Mouse (Mus musculus): Measurements from ENCODE around the gene Ldlrad1. TPM values are rescaled to one million over a fixed set of nuclear protein-coding genes. Genes with fewer than 3 reads are reported as not detected.
A peak's percentile ranks its signal among the peaks of the same experiment; 100 is the strongest.

Gene Ldlrad1
- polyA plus RNA-seq, 1 experiment from 2014 or later: not detected

DNA sequence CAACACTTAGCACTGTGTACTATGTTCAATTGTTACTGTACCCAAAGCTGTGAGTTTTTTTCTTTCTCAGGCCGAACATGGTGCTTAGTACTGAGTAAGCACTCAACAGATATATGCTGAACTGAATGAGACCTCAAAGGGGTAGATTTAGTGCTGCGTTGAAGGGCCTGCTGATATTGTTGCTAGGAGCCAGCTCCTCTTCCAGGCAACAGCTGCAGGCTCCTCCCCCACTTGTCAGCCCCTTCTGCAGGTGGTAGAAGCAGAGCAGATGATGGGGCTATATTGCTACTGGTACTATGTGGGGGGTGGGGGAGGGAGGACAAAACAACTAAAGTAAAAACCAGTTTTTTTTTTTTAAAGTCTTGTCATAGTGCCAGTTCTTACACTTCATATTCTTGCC is 40.5 kb downstream of the Ldlrad1 start:
- Histone ChIP-seq H3K9me3 (no peaks in the 10 kb centered on the region), H3K27ac (no peak overlapping the region), H3K27me3 (ENCODE audit: poor library complexity, severe bottlenecking) (no peaks in the 10 kb centered on the region), H3K4me3 (no peak overlapping the region), H3K4me1 (peaks cover 45% of the 10 kb centered on the region), H3K36me3 (replicated peaks) (peaks cover 24% of the 10 kb centered on the region)
- 68% methylated on average over 2 of the region's 2 CpGs for whole genome bisulfite sequencing
- no peak for DNase-seq (ENCODE audit: extremely low spot score, low spot score)

DNA sequence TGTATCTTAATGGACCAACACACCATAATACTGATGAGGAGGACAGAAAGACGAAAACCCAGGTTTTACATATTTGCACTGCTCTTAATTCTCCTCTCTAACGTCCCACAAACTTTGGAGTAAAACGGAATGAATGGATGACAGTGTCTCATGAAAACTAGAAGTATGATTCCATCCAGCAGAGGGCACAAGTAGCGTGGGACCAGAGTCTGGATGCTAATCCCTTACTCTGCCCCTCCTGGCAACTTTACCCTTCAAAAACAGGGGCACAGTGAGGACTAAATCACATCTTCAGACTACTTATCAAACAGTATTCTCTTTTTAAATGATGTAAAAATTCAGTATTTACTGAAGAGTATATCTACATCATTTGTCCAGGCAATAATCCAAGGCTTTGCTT is 41.5 kb downstream of the Ldlrad1 start:
- Histone ChIP-seq H3K4me3 (no peak overlapping the region), H3K27me3 (ENCODE audit: poor library complexity, severe bottlenecking) (no peaks in the 10 kb centered on the region), H3K27ac (no peak overlapping the region), H3K36me3 (replicated peaks) (peaks cover 19% of the 10 kb centered on the region), H3K4me1 (peaks cover 49% of the 10 kb centered on the region), H3K9me3 (no peaks in the 10 kb centered on the region)
- no peak for DNase-seq (ENCODE audit: extremely low spot score, low spot score)
- 35% methylated on average over 4 of the region's 4 CpGs for WGBS

DNA sequence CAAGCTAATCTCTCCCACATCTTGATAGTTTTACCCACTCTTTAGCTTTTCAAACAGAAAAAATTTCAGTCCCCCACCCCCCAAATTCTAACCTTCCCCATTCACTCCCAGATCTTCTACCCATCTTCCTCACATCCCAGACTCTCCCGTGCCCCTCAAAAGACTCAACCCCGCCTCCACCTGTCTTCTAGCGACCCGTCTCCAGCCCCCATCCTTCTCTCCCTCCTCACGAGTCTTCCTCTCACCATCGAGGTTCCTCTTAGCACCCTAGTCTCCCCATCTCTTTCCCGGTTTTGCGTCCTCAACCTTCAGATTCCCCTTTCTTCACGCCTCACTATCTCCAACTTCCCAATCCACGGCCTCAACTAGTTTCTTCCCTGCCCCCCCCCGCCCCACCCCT is 43.5 kb downstream of the Ldlrad1 start:
- Histone ChIP-seq H3K4me3 (peak overlapping the region; percentile 79), H3K27me3 (ENCODE audit: poor library complexity, severe bottlenecking) (no peaks in the 10 kb centered on the region), H3K27ac (peak overlapping the region; percentile 95), H3K36me3 (replicated peaks) (peaks cover 1% of the 10 kb centered on the region), H3K9me3 (no peaks in the 10 kb centered on the region), H3K4me1 (peaks cover 49% of the 10 kb centered on the region)
- under 1% methylated on average over 11 of the region's 11 CpGs for WGBS
- peak; percentile 17 for DNase-seq (ENCODE audit: extremely low spot score, low spot score)

DNA sequence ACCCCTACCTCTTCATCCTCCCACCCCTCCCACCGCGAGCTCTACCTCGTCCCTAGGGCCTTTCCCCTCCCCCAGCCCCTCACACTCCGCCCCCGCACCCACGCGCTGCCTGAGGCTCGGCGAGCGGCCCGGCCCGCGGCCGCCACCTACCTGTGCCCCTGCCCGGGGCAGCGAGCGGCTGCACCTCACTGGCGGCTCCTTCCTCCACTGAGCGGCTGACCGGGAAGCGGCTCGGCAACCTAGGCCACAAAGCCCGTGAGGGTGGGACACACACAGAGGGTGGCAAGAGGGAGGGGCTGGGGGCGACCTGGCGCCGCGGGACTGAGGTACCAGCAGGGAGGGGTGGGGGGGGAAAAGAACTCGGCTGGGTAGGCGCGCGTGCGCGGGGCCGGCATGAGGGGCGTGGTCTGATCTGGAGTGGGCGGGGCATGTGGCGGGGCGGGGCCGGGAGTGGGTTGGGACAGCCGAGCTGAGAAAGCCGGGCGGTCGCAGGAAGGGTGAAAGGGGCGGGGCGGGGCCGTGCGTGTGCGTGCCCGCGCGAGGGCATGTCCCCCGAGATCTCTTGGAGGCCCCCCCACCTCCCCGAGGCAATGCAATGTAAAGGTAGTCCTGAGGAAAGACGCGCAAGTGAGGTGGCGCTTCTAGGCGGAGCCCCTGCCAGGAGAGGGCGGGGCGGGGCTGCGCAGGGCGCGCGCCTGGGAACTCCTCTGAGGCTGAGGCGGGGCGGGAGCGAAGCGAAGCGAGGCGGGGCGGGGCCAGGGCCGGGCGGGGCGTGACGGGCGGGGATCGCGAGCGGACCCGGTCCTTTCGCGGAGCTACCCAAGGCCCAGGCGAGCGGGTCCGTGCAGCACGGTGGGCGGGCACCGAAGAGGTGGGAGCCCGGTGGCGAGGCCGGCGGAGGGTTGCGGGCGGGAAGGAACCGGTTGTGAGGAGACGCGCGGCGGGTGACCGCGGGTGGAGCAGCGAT is 44.4 kb downstream of the Ldlrad1 start, which contains the start of the genes Lrrc42 and Hspb11:
Lrrc42 (minus strand) TSS at position 408 of the 967 bp plus-strand sequence.
Hspb11 (plus strand) TSS at position 469 of the 967 bp plus-strand sequence.
- Histone ChIP-seq H3K27me3 (ENCODE audit: poor library complexity, severe bottlenecking) (no peaks in the 10 kb centered on the region), H3K9me3 (no peaks in the 10 kb centered on the region), H3K27ac (peak within 1 kb of the TSS; percentile 95), H3K4me1 (peaks cover 49% of the 10 kb centered on the region), H3K36me3 (replicated peaks) (no peaks in the 10 kb centered on the region), H3K4me3 (peak within 1 kb of the TSS; percentile 79)
- WGBS: under 1% methylated on average over 93 of the region's 101 CpGs
- DNase-seq (ENCODE audit: extremely low spot score, low spot score): peak; percentile 99

DNA sequence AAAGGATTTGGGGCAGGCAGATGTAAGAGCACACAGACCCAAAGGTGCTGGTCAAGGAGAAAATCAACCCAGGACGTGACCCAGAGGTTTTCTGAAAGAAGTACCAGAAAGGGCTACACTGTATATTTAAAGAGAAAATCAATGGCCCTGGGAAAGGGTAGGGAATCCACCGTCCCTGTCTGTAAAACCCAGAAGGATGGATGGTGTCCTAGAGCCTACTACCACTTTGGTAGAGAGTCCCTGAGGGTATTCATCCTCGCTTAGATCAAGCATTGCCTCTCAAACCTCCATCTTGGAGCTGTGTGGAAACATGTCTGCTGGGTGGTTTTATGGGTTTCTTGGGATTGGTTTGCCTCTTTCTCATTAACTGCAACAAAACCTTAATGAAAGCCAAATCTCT is 45.4 kb downstream of the Ldlrad1 start:
- H3K9me3 ChIP-seq: no peaks in the 10 kb centered on the region
- peak overlapping the region; percentile 95 for H3K27ac ChIP-seq
- no peaks in the 10 kb centered on the region for H3K36me3 ChIP-seq (replicated peaks)
- peaks cover 44% of the 10 kb centered on the region for H3K4me1 ChIP-seq
- no peaks in the 10 kb centered on the region for H3K27me3 ChIP-seq (ENCODE audit: poor library complexity, severe bottlenecking)
- 24% methylated on average over 3 of the region's 3 CpGs for WGBS
- H3K4me3 ChIP-seq: peak overlapping the region; percentile 79
- no peak for DNase-seq (ENCODE audit: extremely low spot score, low spot score)

DNA sequence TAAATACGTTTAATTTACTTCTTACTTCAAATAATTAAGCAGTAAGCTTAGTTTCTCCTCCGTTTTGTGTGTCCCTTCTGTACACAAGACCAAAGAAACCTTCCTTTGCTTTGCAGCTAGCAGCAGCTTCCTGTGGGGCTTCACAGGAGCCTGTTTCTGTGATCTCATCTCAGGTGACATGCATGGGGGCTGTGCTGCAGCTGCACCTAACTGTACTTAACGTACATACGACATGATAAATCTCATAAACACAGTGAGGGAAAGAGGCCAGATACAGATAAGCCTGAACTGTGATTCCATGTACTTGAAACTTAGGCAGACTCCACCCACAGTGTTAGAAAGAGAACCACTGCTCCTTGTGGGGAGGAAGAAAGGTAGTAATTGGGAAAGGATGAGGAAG is 51.0 kb downstream of the Ldlrad1 start:
- Histone ChIP-seq H3K27me3 (ENCODE audit: poor library complexity, severe bottlenecking) (no peaks in the 10 kb centered on the region), H3K4me1 (no peaks in the 10 kb centered on the region), H3K27ac (no peak overlapping the region), H3K36me3 (replicated peaks) (peaks cover 14% of the 10 kb centered on the region), H3K9me3 (peaks cover 3% of the 10 kb centered on the region), H3K4me3 (no peak overlapping the region)
- DNase-seq (ENCODE audit: extremely low spot score, low spot score): no peak
- WGBS: 84% methylated on average over 4 of the region's 4 CpGs

Other genes starting within 250 kb of the Ldlrad1 start
- gene Mrpl37, start 142.3 kb upstream of the Ldlrad1 start, polyA plus RNA-seq (2016; fragmentation: Nextera tagmentation; extraction: Ambion mirVana): 131 and 132 TPM in 2 replicates
- gene Cyb5rl, start 142.2 kb upstream of the Ldlrad1 start, polyA plus RNA-seq (2016; fragmentation: Nextera tagmentation; extraction: Ambion mirVana): 8.9 and 11.3 TPM in 2 replicates
- 0.06 TPM in 1 of 2 replicates, not detected in the other for gene Cdcp2, start 112.3 kb upstream of the Ldlrad1 start, polyA plus RNA-seq (2016; fragmentation: Nextera tagmentation; extraction: Ambion mirVana)
- 244 and 249 TPM in 2 replicates for gene Tmem59, start 30.8 kb upstream of the Ldlrad1 start, polyA plus RNA-seq (2016; fragmentation: Nextera tagmentation; extraction: Ambion mirVana)
- gene Tceanc2, start 30.1 kb upstream of the Ldlrad1 start, polyA plus RNA-seq (2016; fragmentation: Nextera tagmentation; extraction: Ambion mirVana): 21.4 and 33.5 TPM in 2 replicates
- gene Lrrc42, start 44.4 kb downstream of the Ldlrad1 start, polyA plus RNA-seq (2016; fragmentation: Nextera tagmentation; extraction: Ambion mirVana): 89.5 and 95.6 TPM in 2 replicates
- 20.6 and 23.2 TPM in 2 replicates for gene Hspb11, start 44.4 kb downstream of the Ldlrad1 start, polyA plus RNA-seq (2016; fragmentation: Nextera tagmentation; extraction: Ambion mirVana)
- not detected in 2 replicates for gene Dio1, start 98.0 kb downstream of the Ldlrad1 start, polyA plus RNA-seq (2016; fragmentation: Nextera tagmentation; extraction: Ambion mirVana)
- 37.1 and 38.8 TPM in 2 replicates for gene Yipf1, start 105.2 kb downstream of the Ldlrad1 start, polyA plus RNA-seq (2016; fragmentation: Nextera tagmentation; extraction: Ambion mirVana)
- gene Ndc1, start 158.6 kb downstream of the Ldlrad1 start, polyA plus RNA-seq (2016; fragmentation: Nextera tagmentation; extraction: Ambion mirVana): 55.3 and 62.2 TPM in 2 replicates
- 2.7 and 2.9 TPM in 2 replicates for gene Glis1, start 225.4 kb downstream of the Ldlrad1 start, polyA plus RNA-seq (2016; fragmentation: Nextera tagmentation; extraction: Ambion mirVana)

All from forebrain, embryonic 10.5 days (tissue).